Mouse (Mus musculus) MEL (cell line): ENCODE results near the gene Kcnh6. TPM values are rescaled to one million over a fixed set of nuclear protein-coding genes. Genes with fewer than 3 reads are reported as not detected.
A peak's percentile ranks its signal among the peaks of the same experiment; 100 is the strongest.

Experiments used
- DNase-seq: peaks from one replicate; pipeline ENCODE4 v3.0.0; 2011; ENCODE audit warnings: low read depth, low spot score
- H3K27ac ChIP-seq: 2 replicates; pipeline ENCODE4 v1.5.1; 2012; ENCODE audit warnings: low read depth, mild to moderate bottlenecking, control low read depth, low read length, moderate library complexity; ENCODE audit not compliant: control insufficient read depth
- H3K27me3 ChIP-seq, 2 experiments: fragments of 150-350 bp in 1 of 2; sonication (generic) in 1 of 2; 2 replicates each; pipeline ENCODE4 v1.6.1; 2012; ENCODE audit warnings: low read length in 2 of 2, mild to moderate bottlenecking in 2 of 2, improper control_type of control experiment in 1 of 2, moderate library complexity in 1 of 2; ENCODE audit not compliant: insufficient read depth in 2 of 2, control insufficient read depth in 1 of 2
- H3K36me3 ChIP-seq, 2 experiments: 2 replicates each; pipeline ENCODE4 v1.6.1; 2012 to 2014; ENCODE audit warnings: low read length in 2 of 2, improper control_type of control experiment in 1 of 2, inconsistent platforms in 1 of 2, mild to moderate bottlenecking in 1 of 2; ENCODE audit not compliant: insufficient read depth in 2 of 2, control insufficient read depth in 1 of 2
- H3K4me1 ChIP-seq, 2 experiments: fragments of 150-350 bp in 1 of 2; sonication (generic) in 1 of 2; 2 replicates each; pipeline ENCODE4 v1.6.1; 2012; ENCODE audit warnings: low read length in 2 of 2, improper control_type of control experiment in 1 of 2, mild to moderate bottlenecking in 1 of 2; ENCODE audit not compliant: insufficient read depth in 2 of 2, control insufficient read depth in 1 of 2
- H3K4me3 ChIP-seq, 2 experiments: fragments of 150-350 bp in 1 of 2; sonication (generic) in 1 of 2; 2 replicates each; pipeline ENCODE4 v1.5.1; 2012; ENCODE audit warnings: low read depth in 2 of 2, low read length in 2 of 2, mild to moderate bottlenecking in 2 of 2, moderate library complexity in 2 of 2, control low read depth in 1 of 2, improper control_type of control experiment in 1 of 2; ENCODE audit not compliant: control insufficient read depth in 1 of 2, insufficient read depth in 1 of 2
- H3K79me2 ChIP-seq: 2 replicates; pipeline ENCODE4 v1.6.1; 2012; ENCODE audit warnings: mild to moderate bottlenecking, low read length, moderate library complexity; ENCODE audit not compliant: control insufficient read depth, poor library complexity, insufficient read depth
- H3K9ac ChIP-seq: 2 replicates; pipeline ENCODE4 v1.6.1; 2012; ENCODE audit warnings: low read depth, mild to moderate bottlenecking, control low read depth, low read length, moderate library complexity; ENCODE audit not compliant: control insufficient read depth, poor library complexity, severe bottlenecking
- H3K9me3 ChIP-seq: fragments of 150-350 bp; sonication (generic); replicated peaks from 2 replicates; pipeline ENCODE4 v1.6.1; 2012; ENCODE audit warnings: mild to moderate bottlenecking, low read length, improper control_type of control experiment, moderate library complexity; ENCODE audit not compliant: insufficient read depth
- E2F4 ChIP-seq: IDR thresholded peaks from 2 replicates; pipeline ENCODE4 v1.6.1; 2011; ENCODE audit warnings: low read depth, low read length, improper control_type of control experiment, borderline replicate concordance
- EP300 ChIP-seq, 2 experiments: IDR thresholded peaks; 2 replicates each; pipeline ENCODE4 v1.6.1; 2011; ENCODE audit warnings: improper control_type of control experiment in 2 of 2, low read length in 2 of 2, low read depth in 1 of 2, mild to moderate bottlenecking in 1 of 2
- ETS1 ChIP-seq: IDR thresholded peaks from 2 replicates; pipeline ENCODE4 v1.6.1; 2012; ENCODE audit warnings: low read depth, mild to moderate bottlenecking, inconsistent platforms, low read length, improper control_type of control experiment, moderate library complexity
- HCFC1 ChIP-seq: IDR thresholded peaks from 2 replicates; pipeline ENCODE4 v1.6.1; 2012; ENCODE audit warnings: low read depth, mild to moderate bottlenecking, inconsistent platforms, low read length, improper control_type of control experiment, moderate library complexity
- JUND ChIP-seq: IDR thresholded peaks from 2 replicates; pipeline ENCODE4 v1.6.1; 2011; ENCODE audit warnings: low read depth, mild to moderate bottlenecking, improper control_type of control experiment, low read length
- KAT2A ChIP-seq: conservative IDR thresholded peaks from 2 replicates; pipeline ENCODE4 v1.6.1; 2012; ENCODE audit warnings: low read depth, low read length, improper control_type of control experiment, inconsistent platforms
- MAFK ChIP-seq: IDR thresholded peaks from 2 replicates; pipeline ENCODE4 v1.6.1; 2011; ENCODE audit warnings: low read depth, mild to moderate bottlenecking, low read length, improper control_type of control experiment, borderline replicate concordance
- MAX ChIP-seq: IDR thresholded peaks from 2 replicates; pipeline ENCODE4 v1.6.1; 2011; ENCODE audit warnings: low read length, improper control_type of control experiment
- MAZ ChIP-seq: IDR thresholded peaks from 2 replicates; pipeline ENCODE4 v1.6.1; 2012; ENCODE audit warnings: low read depth, mild to moderate bottlenecking, inconsistent platforms, low read length, improper control_type of control experiment
- MEF2A ChIP-seq: IDR thresholded peaks from 2 replicates; pipeline ENCODE4 v1.6.1; 2014; ENCODE audit warnings: low read depth, mild to moderate bottlenecking, inconsistent platforms, low read length, improper control_type of control experiment; ENCODE audit not compliant: poor library complexity, insufficient replicate concordance, severe bottlenecking; ENCODE audit errors: extremely low read depth
- MYB ChIP-seq: IDR thresholded peaks from 2 replicates; pipeline ENCODE4 v1.6.1; 2011; ENCODE audit warnings: mild to moderate bottlenecking, low read depth, low read length, improper control_type of control experiment
- NELFE ChIP-seq: IDR thresholded peaks from 2 replicates; pipeline ENCODE4 v1.6.1; 2011; ENCODE audit warnings: low read depth, low read length, improper control_type of control experiment
- NRF1 ChIP-seq: IDR thresholded peaks from 2 replicates; pipeline ENCODE4 v1.6.1; 2014; ENCODE audit warnings: low read depth, mild to moderate bottlenecking, inconsistent platforms, low read length, improper control_type of control experiment, moderate library complexity; ENCODE audit not compliant: poor library complexity, insufficient read depth, severe bottlenecking
- POLR2A ChIP-seq, 2 experiments: IDR thresholded peaks; 2 replicates each; pipeline ENCODE4 v1.6.1; 2011 to 2012; ENCODE audit warnings: low read length in 2 of 2, mild to moderate bottlenecking in 2 of 2, control low read depth in 1 of 2, improper control_type of control experiment in 1 of 2, low read depth in 1 of 2, moderate library complexity in 1 of 2; ENCODE audit not compliant: control insufficient read depth in 1 of 2, insufficient read depth in 1 of 2, poor library complexity in 1 of 2
- POLR2AphosphoS2 ChIP-seq: IDR thresholded peaks from 2 replicates; pipeline ENCODE4 v1.6.1; 2011; ENCODE audit warnings: low read length, improper control_type of control experiment
- POLR2AphosphoS5 ChIP-seq: IDR thresholded peaks from 2 replicates; pipeline ENCODE4 v1.6.1; 2012; ENCODE audit warnings: low read depth, borderline replicate concordance, mild to moderate bottlenecking, inconsistent platforms, low read length, moderate library complexity, mixed read lengths
- SIN3A ChIP-seq: IDR thresholded peaks from 2 replicates; pipeline ENCODE4 v1.6.1; 2012; ENCODE audit warnings: low read length, improper control_type of control experiment, inconsistent platforms
- SMC3 ChIP-seq: IDR thresholded peaks from 2 replicates; pipeline ENCODE4 v1.6.1; 2011; ENCODE audit warnings: low read depth, low read length, improper control_type of control experiment
- TBP ChIP-seq: IDR thresholded peaks from 2 replicates; pipeline ENCODE4 v1.8.0; 2011; ENCODE audit warnings: low read depth, low read length, improper control_type of control experiment
- UBTF ChIP-seq: IDR thresholded peaks from 2 replicates; pipeline ENCODE4 v1.6.1; 2012; ENCODE audit warnings: low read depth, mild to moderate bottlenecking, inconsistent platforms, low read length, improper control_type of control experiment, moderate library complexity, borderline replicate concordance; ENCODE audit not compliant: insufficient read depth
- USF1 ChIP-seq: IDR thresholded peaks from 2 replicates; pipeline ENCODE4 v1.6.1; 2014; ENCODE audit warnings: low read depth, mild to moderate bottlenecking, inconsistent platforms, low read length, improper control_type of control experiment, moderate library complexity
- USF2 ChIP-seq, 2 experiments: IDR thresholded peaks; 2 replicates each; pipeline ENCODE4 v1.6.1; 2011 to 2012; ENCODE audit warnings: improper control_type of control experiment in 2 of 2, low read length in 2 of 2, borderline replicate concordance in 1 of 2, inconsistent platforms in 1 of 2, low read depth in 1 of 2, mild to moderate bottlenecking in 1 of 2; ENCODE audit not compliant: insufficient read depth in 1 of 2
- ZC3H11A ChIP-seq: IDR thresholded peaks from 2 replicates; pipeline ENCODE4 v1.6.1; 2012; ENCODE audit warnings: low read depth, mild to moderate bottlenecking, inconsistent platforms, low read length, improper control_type of control experiment
- ZMIZ1 ChIP-seq: IDR thresholded peaks from 2 replicates; pipeline ENCODE4 v1.6.1; 2012; ENCODE audit warnings: low read depth, mild to moderate bottlenecking, inconsistent platforms, low read length, improper control_type of control experiment, moderate library complexity
- ZNF384 ChIP-seq: IDR thresholded peaks from 2 replicates; pipeline ENCODE4 v1.6.1; 2012; ENCODE audit warnings: low read depth, mild to moderate bottlenecking, inconsistent platforms, low read length, improper control_type of control experiment
- polyA plus RNA-seq, 2 experiments: library from polyadenylated mRNA; stranded (reverse) in 1 of 2; unstranded in 1 of 2; fragments of >175 nt in 1 of 2; fragments of >200 nt in 1 of 2; gene quantifications; 2 replicates each; pipeline versions ENCODE4 v1.2.1 to v1.2.4; 2012; ENCODE audit warnings: low replicate concordance in 2 of 2, low read depth in 1 of 2; ENCODE audit not compliant: insufficient read length in 2 of 2, insufficient read depth in 1 of 2, missing spikeins in 1 of 2
- total RNA-seq: library from RNA; depleted of rRNA; stranded (reverse); fragments of 300-350 nt; gene quantifications from 2 replicates; pipeline ENCODE4 v1.2.3, GENCODE M21; 2012

The Kcnh6 gene
- total and polyA plus RNA-seq, 3 experiments: 0.04 to 0.07 TPM; not detected in 1

- no peak for DNase-seq
- H3K27me3 ChIP-seq: peaks cover 0 to 8% of the 10 kb centered on the region in 2 experiments; a peak in 3 of 4 replicates
These were observed 32.9 kb upstream of the Kcnh6 start for GRCm38 (mm10) chr11:105975050-105975449.

GRCm38 (mm10) chr11:105975636-105976035, 32.3 kb upstream of the Kcnh6 start:
- H3K27me3 ChIP-seq: peaks cover 0 to 11% of the 10 kb centered on the region in 2 experiments; a peak in 3 of 4 replicates
- DNase-seq: no peak
- no peak for TF ChIP-seq JUND
- no peak for TF ChIP-seq MYB
- TF ChIP-seq USF1: no peak
- TF ChIP-seq E2F4: no peak
- TF ChIP-seq EP300 (IDR thresholded peaks at IDR 0.05; ENCODE audit: low read depth in 1 of 2, low read length in 2 of 2): no peak
- TF ChIP-seq USF2 (IDR thresholded peaks at IDR 0.05; ENCODE audit: borderline replicate concordance in 1 of 2, insufficient read depth in 1 of 2, low read depth in 1 of 2, low read length in 2 of 2): no peak
- no peak for TF ChIP-seq ETS1
- TF ChIP-seq ZMIZ1: no peak
- TF ChIP-seq NRF1: no peak
- no peak for TF ChIP-seq SIN3A
- no peak for TF ChIP-seq POLR2AphosphoS2
- no peak for TF ChIP-seq HCFC1
- TF ChIP-seq ZNF384: no peak
- no peak for TF ChIP-seq POLR2A (IDR thresholded peaks at IDR 0.05; ENCODE audit: control insufficient read depth in 1 of 2, insufficient read depth in 1 of 2, low read depth in 1 of 2, low read length in 2 of 2, poor library complexity in 1 of 2)
- TF ChIP-seq MAX: no peak
- no peak for TF ChIP-seq NELFE
- no peak for TF ChIP-seq SMC3
- no peak for TF ChIP-seq ZC3H11A
- no peak for TF ChIP-seq KAT2A
- TF ChIP-seq, all 39 proteins: peak for 0

More at GRCm38 (mm10) chr11:105975050-105975449, 32.9 kb upstream of the Kcnh6 start:
- TF ChIP-seq UBTF: no peak
- no peak for TF ChIP-seq E2F4
- TF ChIP-seq MAZ: no peak
- 0 out of 2 replicates have a peak, but pooled peaks have one; percentile 22 for TF ChIP-seq USF1
- TF ChIP-seq TBP: no peak
- no peak for TF ChIP-seq POLR2AphosphoS5
- TF ChIP-seq MEF2A: no peak
- no peak for TF ChIP-seq JUND
- TF ChIP-seq MAFK: no peak
- Histone ChIP-seq H3K27ac (no peak overlapping the region), H3K36me3 (no peaks in the 10 kb centered on the region), H3K4me3 (no peak overlapping the region), H3K9me3 (no peaks in the 10 kb centered on the region), H3K79me2 (no peaks in the 10 kb centered on the region), H3K4me1 (no peaks in the 10 kb centered on the region), H3K9ac (no peak overlapping the region)

More at GRCm38 (mm10) chr11:105975636-105976035, 32.3 kb upstream of the Kcnh6 start:
- no peak overlapping the region for H3K9ac ChIP-seq
- H3K36me3 ChIP-seq: no peaks in the 10 kb centered on the region
- H3K9me3 ChIP-seq: no peaks in the 10 kb centered on the region
- H3K4me3 ChIP-seq: no peak overlapping the region
- H3K79me2 ChIP-seq: no peaks in the 10 kb centered on the region
- no peak overlapping the region for H3K27ac ChIP-seq
- no peaks in the 10 kb centered on the region for H3K4me1 ChIP-seq
